Mouse (Mus musculus): ENCODE measurements around the gene C1ql3.

C1ql3 gene

DNA sequence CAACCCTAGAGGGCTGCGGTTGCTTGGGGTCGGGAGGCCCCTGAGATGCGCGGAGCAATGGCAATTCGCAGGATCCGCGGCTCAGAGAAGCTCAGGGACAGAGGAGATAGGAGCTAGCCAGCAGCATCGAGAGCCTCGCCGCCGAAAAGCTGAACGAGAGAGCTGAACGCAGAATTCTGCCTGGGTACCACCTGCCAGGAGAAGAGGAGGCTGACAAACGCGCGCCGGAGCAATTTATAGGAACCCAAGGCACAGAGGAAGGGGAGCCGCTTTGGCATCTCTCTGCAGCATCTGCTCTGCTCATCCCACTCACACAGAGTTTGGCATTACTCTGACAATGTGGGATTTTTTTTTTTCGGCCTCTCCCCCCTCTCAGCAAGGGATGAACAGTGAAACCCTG is at the start of gene C1ql3:
C1ql3 (minus strand) TSS at position 335 of the 400 bp plus-strand sequence.
- ATAC-seq (ENCODE audit: insufficient number of reproducible peaks, low FRiP score, low TSS enrichment), result no peak

GRCm38 (mm10) chr2:13060426-13061170 is 49.0 kb upstream of the C1ql3 start:
- ATAC-seq (ENCODE audit: insufficient number of reproducible peaks, low FRiP score, low TSS enrichment), result no peak

DNA sequence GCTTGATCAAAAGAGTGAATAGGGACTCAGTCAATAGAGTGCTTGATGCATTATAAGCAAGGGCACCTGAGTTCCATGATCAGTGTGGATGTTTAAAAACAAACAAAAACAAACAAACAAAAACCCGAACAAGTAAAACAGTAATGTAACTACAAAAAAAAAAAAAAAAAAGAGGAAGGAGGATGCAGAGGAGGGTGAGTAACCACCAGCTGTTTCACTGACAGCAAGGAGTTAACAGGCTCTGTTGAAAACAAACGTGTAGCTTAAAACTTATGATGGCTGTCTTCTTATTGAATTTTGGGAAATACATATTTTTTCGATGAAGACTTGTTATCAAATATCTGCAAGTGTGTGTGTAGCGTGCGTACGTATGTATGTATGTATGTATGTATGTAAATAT is 37.0 kb upstream of the C1ql3 start:
- no peak for ATAC-seq (ENCODE audit: insufficient number of reproducible peaks, low FRiP score, low TSS enrichment)

GRCm38 (mm10) chr2:13044555-13044954 is 32.9 kb upstream of the C1ql3 start:
- no peak for ATAC-seq (ENCODE audit: insufficient number of reproducible peaks, low FRiP score, low TSS enrichment)

- ATAC-seq (ENCODE audit: insufficient number of reproducible peaks, low FRiP score, low TSS enrichment), result no peak
These were observed 28.2 kb upstream of the C1ql3 start for GRCm38 (mm10) chr2:13039785-13040184.

GRCm38 (mm10) chr2:13038772-13039171 is 27.2 kb upstream of the C1ql3 start:
- no peak for ATAC-seq (ENCODE audit: insufficient number of reproducible peaks, low FRiP score, low TSS enrichment)

DNA sequence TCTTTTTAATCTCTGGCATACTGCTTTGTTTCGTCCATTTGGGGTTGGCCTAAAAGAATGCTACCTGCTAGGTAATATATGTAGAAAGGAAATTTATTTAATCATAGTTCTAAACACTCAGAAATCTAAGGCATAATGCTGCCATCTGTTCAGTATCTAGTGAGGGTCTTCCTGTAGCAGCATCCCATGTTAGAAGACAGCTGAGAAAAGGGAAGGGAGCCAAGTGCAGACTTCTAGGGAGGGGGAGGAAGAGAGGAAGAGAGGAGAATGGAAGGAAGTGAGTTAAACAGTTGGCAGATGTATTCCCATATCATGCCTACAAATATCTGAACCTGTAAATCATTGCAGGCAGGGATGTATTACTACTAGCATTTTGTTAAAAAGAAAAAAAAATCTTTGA is 7.3 kb upstream of the C1ql3 start:
- no peak for ATAC-seq (ENCODE audit: insufficient number of reproducible peaks, low FRiP score, low TSS enrichment)

GRCm38 (mm10) chr2:13018382-13018781 is 6.8 kb upstream of the C1ql3 start:
- no peak for ATAC-seq (ENCODE audit: insufficient number of reproducible peaks, low FRiP score, low TSS enrichment)

- ATAC-seq (ENCODE audit: insufficient number of reproducible peaks, low FRiP score, low TSS enrichment), result no peak
These were observed 367 bp upstream of the C1ql3 start for GRCm38 (mm10) chr2:13011973-13012372.

DNA sequence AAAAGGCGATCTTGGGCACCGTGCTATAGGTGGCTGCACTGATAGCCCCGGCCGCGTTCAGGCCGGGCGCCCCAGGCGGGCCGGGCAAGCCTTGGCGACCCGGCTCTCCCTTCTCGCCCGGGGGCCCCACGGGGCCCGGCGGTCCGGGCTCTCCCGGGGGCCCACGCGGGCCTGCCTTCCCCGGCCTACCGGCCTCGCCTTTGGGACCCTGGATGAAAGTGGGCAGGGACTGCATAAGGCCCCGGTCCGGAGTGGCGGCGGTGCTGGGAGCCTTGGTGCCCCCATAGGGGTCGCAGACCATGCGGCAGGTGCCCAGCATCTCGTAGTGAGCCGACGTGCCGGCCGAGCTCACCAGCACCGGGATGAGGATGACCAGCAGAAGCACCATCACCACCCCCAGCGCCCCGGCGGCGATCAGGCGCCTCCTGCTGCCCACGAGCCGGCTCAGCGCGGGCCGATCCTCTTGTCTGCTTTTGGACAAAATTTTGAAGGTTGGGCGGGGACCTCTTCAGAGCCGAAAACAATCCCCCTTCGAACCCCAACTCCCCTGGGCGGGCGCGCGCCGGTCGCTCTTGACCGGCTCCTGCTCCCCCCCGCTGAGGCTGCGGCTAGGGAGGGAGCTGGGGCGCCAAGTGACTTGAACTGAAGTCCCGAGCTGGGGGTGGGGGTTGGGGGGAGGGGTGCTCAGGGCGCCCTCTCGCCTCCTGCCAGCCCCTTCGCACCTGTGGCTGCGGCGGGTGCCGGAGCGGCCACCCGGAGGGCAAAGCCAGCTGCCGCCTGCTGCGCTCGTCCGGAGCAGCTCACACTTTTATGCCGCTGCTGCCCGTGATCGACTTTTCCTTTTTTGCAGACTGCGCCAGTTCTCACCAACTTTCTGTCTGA is 905 bp downstream of the C1ql3 start:
- ATAC-seq (ENCODE audit: insufficient number of reproducible peaks, low FRiP score, low TSS enrichment), result peak; percentile 21; the same call in 1 of the 2 replicates

GRCm38 (mm10) chr2:13010030-13010459 is 1.6 kb downstream of the C1ql3 start:
- 0 out of 2 replicates have a peak, but pooled peaks have one; percentile 15 for ATAC-seq (ENCODE audit: insufficient number of reproducible peaks, low FRiP score, low TSS enrichment)

DNA sequence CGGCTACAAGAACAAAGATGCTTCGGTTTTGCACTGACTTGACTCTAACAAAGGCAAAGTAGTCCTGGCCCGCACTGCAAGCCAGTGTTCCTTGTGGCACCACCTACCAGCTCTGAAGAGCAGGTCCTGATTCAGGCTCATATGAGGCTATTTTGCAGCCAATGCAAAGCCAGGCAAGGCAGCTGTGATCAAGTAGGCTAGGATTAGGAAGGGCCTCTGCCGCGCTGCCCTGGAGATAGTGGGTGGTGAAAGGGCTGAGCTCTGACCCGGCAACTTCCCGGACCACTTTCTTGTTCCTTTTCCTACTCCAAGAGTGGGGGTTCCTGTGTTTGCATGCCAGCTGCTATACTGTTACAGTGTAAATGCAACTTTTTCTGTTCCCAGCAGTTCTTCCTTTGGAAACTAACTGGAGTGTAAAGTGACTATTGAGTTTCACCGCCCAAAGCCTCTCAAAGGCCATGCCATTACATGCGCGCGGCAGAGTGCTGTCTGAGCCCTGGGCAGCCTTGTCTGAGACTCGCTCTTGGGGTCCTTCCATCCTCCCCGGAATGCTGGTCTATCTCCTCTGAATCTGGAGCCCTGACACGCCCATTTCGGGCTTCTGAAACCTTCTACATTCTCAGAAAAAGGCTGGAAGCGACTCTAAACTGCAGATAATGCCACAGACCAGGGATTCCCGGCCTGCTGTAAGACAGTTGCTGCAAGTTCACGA is 2.2 kb downstream of the C1ql3 start:
- ATAC-seq (ENCODE audit: insufficient number of reproducible peaks, low FRiP score, low TSS enrichment), result no peak

DNA sequence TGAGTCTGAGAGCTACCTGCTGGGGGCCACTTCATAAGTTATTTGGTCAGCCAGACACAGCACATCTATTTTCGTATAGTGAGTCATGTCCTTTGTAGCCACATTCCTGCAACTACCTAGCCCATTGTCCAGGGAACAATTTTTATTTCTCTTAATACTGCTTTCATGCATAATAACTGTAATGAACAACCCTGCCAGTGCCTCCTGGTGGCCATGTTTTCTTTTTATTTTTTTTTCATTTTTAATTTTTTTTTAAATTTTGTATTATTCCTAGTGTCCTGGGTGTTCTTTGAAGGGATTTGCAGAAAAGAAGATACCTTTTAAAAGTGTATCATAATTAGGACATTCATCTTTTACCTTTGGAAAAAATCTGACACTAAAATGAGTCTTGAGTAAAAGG is 3.2 kb downstream of the C1ql3 start:
- ATAC-seq (ENCODE audit: insufficient number of reproducible peaks, low FRiP score, low TSS enrichment), result no peak

DNA sequence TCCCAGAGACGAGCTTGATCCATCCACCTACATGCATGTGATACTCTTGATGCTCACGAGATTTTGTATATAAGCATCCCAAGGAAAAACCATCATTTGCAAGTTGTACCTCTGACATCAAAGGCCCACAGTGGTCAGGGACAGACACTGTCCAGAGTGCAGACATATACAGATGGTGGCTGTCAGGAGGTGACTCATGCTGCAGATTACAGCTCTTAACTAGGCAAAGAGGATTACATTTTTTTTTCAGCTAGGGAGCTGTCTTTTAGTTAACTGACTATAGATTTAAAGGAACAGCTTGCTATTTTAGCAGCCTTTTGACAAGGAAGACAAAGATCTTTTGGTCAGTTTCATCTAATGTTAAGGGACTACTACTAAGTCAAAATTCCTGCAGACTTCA is 11.6 kb downstream of the C1ql3 start:
- no peak for ATAC-seq (ENCODE audit: insufficient number of reproducible peaks, low FRiP score, low TSS enrichment)

GRCm38 (mm10) chr2:12984901-12985732 is 26.5 kb downstream of the C1ql3 start:
- ATAC-seq (ENCODE audit: insufficient number of reproducible peaks, low FRiP score, low TSS enrichment), result no peak

- ATAC-seq (ENCODE audit: insufficient number of reproducible peaks, low FRiP score, low TSS enrichment), result no peak
These were observed 32.8 kb downstream of the C1ql3 start for GRCm38 (mm10) chr2:12978771-12979170.

DNA sequence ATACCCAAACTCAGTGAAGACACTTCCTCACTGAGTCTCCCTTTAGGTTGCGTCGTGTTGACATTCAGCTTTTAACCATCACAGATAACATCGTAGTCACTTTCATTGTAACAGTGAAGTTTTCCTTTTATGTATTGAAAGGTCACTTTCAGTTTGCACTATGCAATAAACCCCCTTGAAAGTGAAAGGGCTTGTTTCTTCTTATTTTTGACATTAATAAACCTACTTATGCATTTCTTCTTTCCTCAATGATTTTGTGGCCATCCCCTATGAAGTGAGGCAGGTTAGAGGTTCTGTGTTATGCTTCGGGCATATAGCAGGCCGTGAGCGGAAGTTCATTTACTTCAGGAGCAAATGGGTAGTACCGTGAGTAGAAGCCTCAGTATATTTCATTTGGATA is 34.2 kb downstream of the C1ql3 start:
- ATAC-seq (ENCODE audit: insufficient number of reproducible peaks, low FRiP score, low TSS enrichment), result no peak

- ATAC-seq (ENCODE audit: insufficient number of reproducible peaks, low FRiP score, low TSS enrichment), result no peak
These were observed 37.9 kb downstream of the C1ql3 start for GRCm38 (mm10) chr2:12973752-12974151.

GRCm38 (mm10) chr2:12970049-12970724 is 41.4 kb downstream of the C1ql3 start:
- ATAC-seq (ENCODE audit: insufficient number of reproducible peaks, low FRiP score, low TSS enrichment), result no peak

All from cerebellum, adult (tissue).